Mouse (Mus musculus) cortical plate, adult 2 months (tissue): ENCODE data around the gene Psen2.

Experiments used
- CTCF ChIP-seq: fragments of 200-500 bp; IDR thresholded peaks from 2 replicates; pipeline ENCODE4 v1.5.1; 2011; ENCODE audit warnings: mild to moderate bottlenecking, control low read depth, low read length; ENCODE audit not compliant: insufficient read depth; ENCODE audit errors: extremely low read depth
- POLR2A ChIP-seq: fragments of 200-500 bp; IDR thresholded peaks from 2 replicates; pipeline ENCODE4 v1.6.1; 2011; ENCODE audit warnings: mild to moderate bottlenecking, low read length, control low read depth; ENCODE audit not compliant: insufficient read depth; ENCODE audit errors: extremely low read depth

GRCm38 (mm10) chr1:180261857-180262570 is 1.2 kb downstream of the Psen2 start:
- TF ChIP-seq CTCF: no peak
- no peak for TF ChIP-seq POLR2A
